Mouse (Mus musculus): ENCODE data around the gene Oas1e. TPM values are rescaled to one million over a fixed set of nuclear protein-coding genes. Genes with fewer than 3 reads are reported as not detected.
"Not testable (repeated sequence)": the region's sequence is repeated elsewhere in the genome, so short reads cannot be mapped to it uniquely, and the experiment has no call there.

Oas1e gene
- polyA plus RNA-seq, 1 experiment from 2014 or later: not detected

DNA sequence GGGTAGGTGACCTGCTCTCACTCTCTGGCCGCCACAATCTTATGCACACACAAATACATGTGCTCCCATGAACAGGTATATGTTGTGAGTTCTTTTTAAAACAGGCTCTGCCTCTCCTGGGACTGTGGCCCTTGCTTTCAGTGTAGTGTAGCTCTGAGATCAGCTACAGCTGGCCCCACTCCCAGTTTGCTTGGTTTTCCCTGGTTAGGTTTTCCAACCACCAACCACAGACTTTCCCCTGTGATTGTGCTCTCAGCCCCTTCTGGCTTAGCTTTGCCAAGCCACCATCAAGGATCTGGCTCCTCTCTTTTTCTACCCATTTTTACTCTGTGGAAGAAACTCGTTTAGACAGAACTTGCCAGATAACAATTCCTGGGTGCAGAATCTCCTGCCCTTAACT lies 8.3 kb upstream of the Oas1e start:
- H3K9ac ChIP-seq (ENCODE audit: low read length): no peak overlapping the region
- H3K9me3 ChIP-seq (ENCODE audit: control insufficient read depth, low read length): no peaks in the 10 kb centered on the region
- no peaks in the 10 kb centered on the region for H3K27me3 ChIP-seq (ENCODE audit: control insufficient read depth, insufficient read depth, low read length)
- H3K4me3 ChIP-seq (ENCODE audit: low read depth, low read length): no peak overlapping the region
- ATAC-seq (ENCODE audit: low FRiP score, low TSS enrichment) (no peak), DNase-seq (ENCODE audit: low spot score) (no peak)
- H3K4me2 ChIP-seq (replicated peaks; ENCODE audit: low read depth): no peak overlapping the region
- no peak overlapping the region for H3K27ac ChIP-seq (replicated peaks)
- H3K4me1 ChIP-seq (replicated peaks; ENCODE audit: control insufficient read depth, insufficient read depth): no peaks in the 10 kb centered on the region
- no peaks in the 10 kb centered on the region for H3K36me3 ChIP-seq (ENCODE audit: control insufficient read depth, insufficient read depth, low read length)
- WGBS: 62% methylated on average over 2 of the region's 2 CpGs
- TF ChIP-seq CTCF (IDR thresholded peaks at IDR 0.05; ENCODE audit: low read depth) (no peak), EP300 (optimal IDR thresholded peaks at IDR 0.05) (no peak)

DNA sequence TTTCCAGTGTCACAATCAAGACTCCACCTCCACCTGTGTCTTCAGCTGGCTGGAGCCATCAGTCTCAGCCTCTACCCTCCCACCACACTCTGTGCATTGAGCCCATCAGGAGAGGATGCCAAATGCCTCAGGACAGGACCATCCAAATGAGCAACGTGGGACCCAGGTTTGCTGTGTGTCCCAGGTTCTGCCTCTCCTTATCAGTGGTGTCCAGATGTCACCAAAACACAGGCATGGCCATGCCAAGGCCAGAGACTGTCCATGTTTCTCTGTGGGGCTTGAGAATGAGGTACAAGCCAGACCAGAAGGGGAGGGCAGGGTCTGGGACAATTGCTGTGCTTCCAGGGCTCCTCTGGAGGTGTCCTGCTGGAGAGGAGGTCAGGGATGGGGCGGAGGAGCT lies 3.6 kb upstream of the Oas1e start:
- H3K9ac ChIP-seq (ENCODE audit: low read length); H3K27me3 ChIP-seq (ENCODE audit: control insufficient read depth, insufficient read depth, low read length); H3K36me3 ChIP-seq (ENCODE audit: control insufficient read depth, insufficient read depth, low read length); H3K4me2 ChIP-seq (replicated peaks; ENCODE audit: low read depth); H3K9me3 ChIP-seq (ENCODE audit: control insufficient read depth, low read length); DNase-seq (ENCODE audit: low spot score); H3K4me1 ChIP-seq (replicated peaks; ENCODE audit: control insufficient read depth, insufficient read depth); H3K4me3 ChIP-seq (ENCODE audit: low read depth, low read length); H3K27ac ChIP-seq (replicated peaks); ATAC-seq (ENCODE audit: low FRiP score, low TSS enrichment): not testable (repeated sequence)
- 46% methylated on average over 2 of the region's 2 CpGs for WGBS

DNA sequence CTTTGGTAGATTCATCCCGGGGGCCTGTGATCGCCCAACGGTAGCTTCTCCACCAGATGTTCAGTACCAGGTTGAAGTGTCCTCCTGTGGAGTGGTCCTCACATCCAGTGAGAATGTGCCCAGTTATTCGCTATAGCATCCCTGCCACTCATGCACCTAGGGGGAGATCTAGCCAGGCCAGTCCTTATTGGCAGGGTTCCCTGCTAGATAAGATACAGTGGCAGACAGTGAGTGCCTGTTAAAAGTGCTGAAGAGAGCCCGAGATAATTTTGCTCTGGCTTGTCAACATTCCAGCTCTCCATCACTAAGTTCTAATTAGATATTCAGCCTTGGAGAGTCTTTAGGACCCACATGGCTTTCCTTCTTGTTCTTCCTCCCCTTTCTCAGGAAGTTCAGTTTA lies 2.8 kb upstream of the Oas1e start:
- not testable (repeated sequence) for H3K9ac ChIP-seq (ENCODE audit: low read length); ATAC-seq (ENCODE audit: low FRiP score, low TSS enrichment); H3K27me3 ChIP-seq (ENCODE audit: control insufficient read depth, insufficient read depth, low read length); H3K4me2 ChIP-seq (replicated peaks; ENCODE audit: low read depth); H3K4me1 ChIP-seq (replicated peaks; ENCODE audit: control insufficient read depth, insufficient read depth); H3K36me3 ChIP-seq (ENCODE audit: control insufficient read depth, insufficient read depth, low read length); H3K9me3 ChIP-seq (ENCODE audit: control insufficient read depth, low read length); DNase-seq (ENCODE audit: low spot score); H3K4me3 ChIP-seq (ENCODE audit: low read depth, low read length); H3K27ac ChIP-seq (replicated peaks)
- WGBS: 77% methylated on average over 5 of the region's 5 CpGs

DNA sequence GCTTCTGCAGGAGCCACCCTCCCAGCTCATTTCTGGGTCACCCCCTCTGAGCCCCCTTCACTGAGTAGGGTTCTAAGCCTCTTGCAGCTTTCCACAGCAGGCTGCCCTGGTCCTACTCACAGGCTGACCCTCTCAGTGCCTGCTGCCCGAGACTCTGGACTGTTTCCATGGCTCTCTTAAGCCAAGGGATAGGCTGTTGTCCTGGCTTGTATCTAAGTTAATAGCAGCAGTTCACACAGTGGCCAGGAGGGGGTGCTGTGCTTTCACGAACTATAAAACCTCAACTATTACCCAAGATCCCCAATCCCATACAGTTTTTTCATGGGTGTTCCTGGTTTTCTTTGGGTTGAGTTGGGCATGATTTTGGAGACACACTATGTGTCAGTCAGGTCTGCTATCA lies 2.3 kb downstream of the Oas1e start:
- Histone ChIP-seq H3K4me3 (ENCODE audit: low read depth, low read length) (no peak overlapping the region), H3K9me3 (ENCODE audit: control insufficient read depth, low read length) (no peaks in the 10 kb centered on the region), H3K36me3 (ENCODE audit: control insufficient read depth, insufficient read depth, low read length) (no peaks in the 10 kb centered on the region), H3K9ac (ENCODE audit: low read length) (no peak overlapping the region), H3K4me2 (replicated peaks; ENCODE audit: low read depth) (no peak overlapping the region), H3K27ac (replicated peaks) (no peak overlapping the region), H3K27me3 (ENCODE audit: control insufficient read depth, insufficient read depth, low read length) (no peaks in the 10 kb centered on the region), H3K4me1 (replicated peaks; ENCODE audit: control insufficient read depth, insufficient read depth) (no peaks in the 10 kb centered on the region)
- DNase-seq (ENCODE audit: low spot score): peak; percentile 50
- TF ChIP-seq EP300 (optimal IDR thresholded peaks at IDR 0.05): no peak
- TF ChIP-seq CTCF (IDR thresholded peaks at IDR 0.05; ENCODE audit: low read depth): peak; percentile 81
- no peak; the same call in 1 of the 2 replicates for ATAC-seq (ENCODE audit: low FRiP score, low TSS enrichment)
- 18% methylated on average over 2 of the region's 2 CpGs for WGBS

DNA sequence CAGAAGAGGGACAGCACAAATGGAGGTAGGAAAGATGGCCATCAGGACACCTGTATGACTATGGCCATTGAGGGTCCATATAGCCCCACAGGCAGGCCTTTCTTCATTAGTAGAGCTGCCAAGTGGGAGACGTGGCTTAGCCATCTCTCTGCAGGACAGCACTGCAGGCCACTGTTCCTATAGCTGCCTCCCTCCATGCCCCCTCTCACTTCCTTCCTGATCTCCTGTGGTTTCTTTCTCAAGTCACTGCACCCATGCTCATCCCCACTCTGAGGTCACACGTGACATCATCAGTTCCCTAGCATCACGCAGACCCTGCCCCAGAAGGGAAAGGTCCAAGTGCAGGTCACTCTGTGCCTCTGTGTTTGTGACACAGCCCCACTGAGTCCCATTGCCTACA lies 8.3 kb downstream of the Oas1e start:
- WGBS: 52% methylated on average over 3 of the region's 3 CpGs
- H3K9ac ChIP-seq (ENCODE audit: low read length): no peak overlapping the region
- no peak for ATAC-seq (ENCODE audit: low FRiP score, low TSS enrichment)

DNA sequence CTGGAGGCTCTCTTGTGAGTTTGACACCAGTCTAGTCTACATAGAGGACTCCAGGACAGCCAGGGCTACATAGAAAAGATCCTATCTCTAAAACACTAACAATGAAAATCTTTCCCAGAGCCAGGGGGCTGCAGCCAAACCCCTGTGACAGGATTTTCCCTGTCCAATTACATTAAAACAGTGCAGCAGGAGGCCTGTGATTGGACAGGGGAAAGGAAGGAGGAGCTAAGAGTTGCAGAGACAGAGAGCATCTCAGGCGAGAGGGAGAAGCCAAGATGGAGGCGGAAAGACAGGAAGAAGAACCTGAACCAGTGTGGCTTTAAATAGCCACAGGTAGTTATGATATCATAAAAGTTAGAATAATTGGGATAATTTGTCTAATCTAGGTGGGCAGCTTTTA lies 12.9 kb downstream of the Oas1e start:
- Histone ChIP-seq H3K27ac (replicated peaks) (no peak overlapping the region), H3K4me2 (replicated peaks; ENCODE audit: low read depth) (no peak overlapping the region), H3K4me3 (ENCODE audit: low read depth, low read length) (no peak overlapping the region), H3K36me3 (ENCODE audit: control insufficient read depth, insufficient read depth, low read length) (no peaks in the 10 kb centered on the region), H3K9ac (ENCODE audit: low read length) (no peak overlapping the region), H3K4me1 (replicated peaks; ENCODE audit: control insufficient read depth, insufficient read depth) (no peaks in the 10 kb centered on the region), H3K9me3 (ENCODE audit: control insufficient read depth, low read length) (no peaks in the 10 kb centered on the region), H3K27me3 (ENCODE audit: control insufficient read depth, insufficient read depth, low read length) (no peaks in the 10 kb centered on the region)
- WGBS: 65% methylated on average over 2 of the region's 2 CpGs
- no peak for DNase-seq (ENCODE audit: low spot score)
- no peak for ATAC-seq (ENCODE audit: low FRiP score, low TSS enrichment)
- TF ChIP-seq EP300 (optimal IDR thresholded peaks at IDR 0.05): no peak
- TF ChIP-seq CTCF (IDR thresholded peaks at IDR 0.05; ENCODE audit: low read depth): no peak

More for the DNA sequence above, 8.3 kb downstream of the Oas1e start:
- no peak overlapping the region for H3K4me2 ChIP-seq (replicated peaks; ENCODE audit: low read depth)
- no peaks in the 10 kb centered on the region for H3K9me3 ChIP-seq (ENCODE audit: control insufficient read depth, low read length)
- H3K27me3 ChIP-seq (ENCODE audit: control insufficient read depth, insufficient read depth, low read length): no peaks in the 10 kb centered on the region
- no peak overlapping the region for H3K4me3 ChIP-seq (ENCODE audit: low read depth, low read length)
- H3K36me3 ChIP-seq (ENCODE audit: control insufficient read depth, insufficient read depth, low read length): no peaks in the 10 kb centered on the region
- TF ChIP-seq EP300 (optimal IDR thresholded peaks at IDR 0.05) (no peak), CTCF (IDR thresholded peaks at IDR 0.05; ENCODE audit: low read depth) (no peak)
- H3K4me1 ChIP-seq (replicated peaks; ENCODE audit: control insufficient read depth, insufficient read depth): no peaks in the 10 kb centered on the region
- no peak for DNase-seq (ENCODE audit: low spot score)
- no peak overlapping the region for H3K27ac ChIP-seq (replicated peaks)

Data from stomach, postnatal 0 days (tissue).